Mouse (Mus musculus) liver, postnatal 0 days (tissue): ENCODE measurements around the gene Ebf3.

ENCODE experiments used
- CTCF ChIP-seq: sonication (generic); IDR thresholded peaks from 2 replicates; pipeline ENCODE4 v1.5.1; 2016; ENCODE audit warnings: antibody characterized with exemption, low read depth
- EP300 ChIP-seq: IDR thresholded peaks from 2 replicates; pipeline ENCODE4 v1.6.1; 2016; ENCODE audit warnings: antibody characterized with exemption, low read depth, mild to moderate bottlenecking

DNA sequence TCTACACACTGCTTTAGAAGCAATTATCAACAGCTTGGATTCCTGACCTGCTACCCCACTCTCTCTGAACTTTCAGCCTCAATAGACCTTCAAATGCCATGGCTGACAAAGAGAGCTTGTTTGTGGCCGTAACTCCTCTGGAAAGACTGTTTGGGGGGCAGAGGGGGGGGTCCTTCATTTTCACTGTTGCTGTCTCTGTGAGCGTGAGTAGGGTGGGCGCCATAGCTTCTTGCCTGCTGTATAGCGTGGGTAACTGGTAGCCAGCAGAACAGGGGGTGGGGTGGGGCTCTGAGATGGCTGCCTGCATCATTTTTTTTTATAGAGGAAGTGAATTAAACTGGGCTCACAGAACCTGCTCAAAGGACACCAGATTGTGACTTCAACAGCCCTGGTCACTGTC lies 114.7 kb downstream of the Ebf3 start:
- TF ChIP-seq CTCF, result no peak
- no peak for TF ChIP-seq EP300
